Mouse (Mus musculus) spleen, adult 2 months (tissue): ENCODE data around the gene Carm1.

Source experiments
- CTCF ChIP-seq: fragments of 200-500 bp; IDR thresholded peaks from 2 replicates; pipeline ENCODE4 v1.5.1; 2011; ENCODE audit warnings: mild to moderate bottlenecking, inconsistent platforms; ENCODE audit not compliant: insufficient read depth, insufficient read length, insufficient replicate concordance; ENCODE audit errors: extremely low read depth
- POLR2A ChIP-seq: fragments of 200-500 bp; IDR thresholded peaks from 2 replicates; pipeline ENCODE4 v1.6.1; 2011; ENCODE audit warnings: low read depth, low read length, inconsistent platforms

GRCm38 (mm10) chr9:21604119-21604518, 57.4 kb downstream of the Carm1 start:
- no peak for TF ChIP-seq CTCF
- TF ChIP-seq POLR2A, result no peak
